Mouse (Mus musculus) embryonic fibroblast, embryonic 13.5 days (primary cell): Measurements from ENCODE around the gene Tctex1d1. TPM values are rescaled to one million over a fixed set of nuclear protein-coding genes. Genes with fewer than 3 reads are reported as not detected.

Experiments used
- H3K27ac ChIP-seq: 2 replicates; pipeline ENCODE4 v1.5.1; 2012; ENCODE audit warnings: low read length, control low read depth, inconsistent platforms; ENCODE audit not compliant: insufficient read depth
- H3K4me1 ChIP-seq: 2 replicates; pipeline ENCODE4 v1.6.1; 2011; ENCODE audit warnings: low read length; ENCODE audit not compliant: control insufficient read depth, insufficient read depth
- H3K4me3 ChIP-seq: 2 replicates; pipeline ENCODE4 v1.5.1; 2011; ENCODE audit warnings: mild to moderate bottlenecking, control low read depth, low read length; ENCODE audit not compliant: insufficient read depth
- CTCF ChIP-seq: IDR thresholded peaks from 2 replicates; pipeline ENCODE4 v1.5.1; 2011; ENCODE audit warnings: mild to moderate bottlenecking, control low read depth, low read length, moderate library complexity, borderline replicate concordance; ENCODE audit not compliant: insufficient read depth
- POLR2A ChIP-seq: IDR thresholded peaks from 2 replicates; pipeline ENCODE4 v1.6.1; 2011; ENCODE audit warnings: low read depth, mild to moderate bottlenecking, control low read depth, low read length, moderate library complexity
- polyA plus RNA-seq: library from polyadenylated mRNA; stranded (reverse); fragments of >200 nt; gene quantifications from 2 replicates; pipeline ENCODE4 v1.2.4, GENCODE M21; 2011; ENCODE audit warnings: low read depth; ENCODE audit not compliant: missing spikeins, insufficient read length

Gene Tctex1d1
- polyA plus RNA-seq, 1 experiment: not detected

DNA sequence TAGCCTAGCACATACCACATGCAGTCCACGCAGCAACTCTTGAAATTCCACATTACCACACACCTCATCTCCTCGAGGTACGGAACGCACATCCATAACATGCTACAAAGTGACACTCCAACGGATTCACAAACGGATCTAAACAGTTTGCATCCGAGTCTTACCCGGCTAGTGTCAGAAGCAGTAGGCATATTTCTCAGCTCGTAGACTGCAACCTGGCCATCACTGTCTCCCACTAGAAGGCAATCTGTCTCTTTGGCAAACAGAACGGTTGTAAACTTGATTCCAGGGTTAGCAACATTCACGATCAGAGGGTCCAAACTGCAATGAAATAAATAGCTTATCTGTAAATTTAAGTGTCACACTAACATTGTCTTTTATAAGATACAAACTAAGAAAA, 69.6 kb downstream of the Tctex1d1 start:
- H3K4me3 ChIP-seq: no peak overlapping the region
- H3K27ac ChIP-seq: no peak overlapping the region
- no peaks in the 10 kb centered on the region for H3K4me1 ChIP-seq
- TF ChIP-seq POLR2A (no peak), CTCF (no peak)

Other genes starting within 250 kb of the Tctex1d1 start
- 2.6 and 2.8 TPM in 2 replicates for gene Sgip1, start 237.3 kb upstream of the Tctex1d1 start, polyA plus RNA-seq
- not detected in 2 replicates for gene Insl5, start 48.2 kb downstream of the Tctex1d1 start, polyA plus RNA-seq
- gene Mier1, start 135.8 kb downstream of the Tctex1d1 start, polyA plus RNA-seq: 55.0 and 70.0 TPM in 2 replicates
- gene Wdr78, start 135.9 kb downstream of the Tctex1d1 start, polyA plus RNA-seq: 2.8 and 4.3 TPM in 2 replicates
- gene Slc35d1, start 236.6 kb downstream of the Tctex1d1 start, polyA plus RNA-seq: 14.0 and 20.6 TPM in 2 replicates